13 mouse cellular contexts compared by ENCODE assay signal in the genomic region with DNA sequence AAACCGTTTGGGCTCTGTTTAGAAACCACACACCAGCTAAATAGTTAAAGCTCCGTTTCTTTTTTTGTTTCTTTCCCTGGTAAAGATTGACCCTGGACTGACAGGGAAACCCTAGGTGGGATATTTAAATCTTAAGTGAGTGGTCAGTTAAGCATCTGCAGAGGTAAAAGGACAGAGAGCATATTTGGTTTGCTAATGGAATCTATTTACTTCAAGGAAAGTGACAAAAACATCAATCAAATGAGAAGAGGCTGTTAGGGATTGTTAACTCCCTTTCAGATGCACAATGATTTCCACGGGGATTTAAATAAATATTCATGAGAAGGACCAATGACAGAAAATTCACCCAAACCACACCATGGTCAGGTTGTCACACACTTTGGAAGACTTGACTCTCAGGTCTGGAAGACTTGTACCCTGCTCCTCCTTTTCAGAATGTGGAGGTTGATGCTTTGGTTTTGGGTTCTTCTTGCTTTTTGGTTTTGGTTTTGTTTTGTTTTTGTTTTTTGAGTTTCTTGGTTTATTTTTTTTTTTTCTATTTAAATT.
"Had no signal": no experiment of that assay in that cellular context is flagged by ENCODE, and none has a peak within 500 bp of the region (broad histone marks: within the 10 kb centered on the region; RNA-seq: fewer than 3 reads in every experiment).

No protein-coding gene starts in this region.

- H3K9ac ChIP-seq: limb, embryonic 13.5 days; liver, embryonic 14.5 days had no signal

- H3K27me3 ChIP-seq: limb, embryonic 13.5 days had no signal

- H3K4me2 ChIP-seq: limb, embryonic 13.5 days had no signal

- H3K4me3 ChIP-seq: layer of hippocampus, adult 2 months; limb, embryonic 13.5 days had no signal

- H3K27ac ChIP-seq: kidney, postnatal 0 days; layer of hippocampus, adult 2 months; limb, embryonic 13.5 days; liver, embryonic 14.5 days had no signal

- H3K9me3 ChIP-seq: limb, embryonic 13.5 days had no signal

- H3K36me3 ChIP-seq: limb, embryonic 13.5 days had no signal

- DNase-seq: kidney, adult 11 months; kidney, adult 9 months; kidney, postnatal 4 days; left cerebral cortex, postnatal 4 days; lung, adult 18-20 months; right cerebral cortex, postnatal 4 days; spleen, adult 18-20 months; thymus, adult 18-20 months; thymus, postnatal 14 days had no signal

- H3K4me1 ChIP-seq: limb, embryonic 13.5 days had no signal
